Mouse (Mus musculus): ENCODE measurements around the gene Gata3.

DNA sequence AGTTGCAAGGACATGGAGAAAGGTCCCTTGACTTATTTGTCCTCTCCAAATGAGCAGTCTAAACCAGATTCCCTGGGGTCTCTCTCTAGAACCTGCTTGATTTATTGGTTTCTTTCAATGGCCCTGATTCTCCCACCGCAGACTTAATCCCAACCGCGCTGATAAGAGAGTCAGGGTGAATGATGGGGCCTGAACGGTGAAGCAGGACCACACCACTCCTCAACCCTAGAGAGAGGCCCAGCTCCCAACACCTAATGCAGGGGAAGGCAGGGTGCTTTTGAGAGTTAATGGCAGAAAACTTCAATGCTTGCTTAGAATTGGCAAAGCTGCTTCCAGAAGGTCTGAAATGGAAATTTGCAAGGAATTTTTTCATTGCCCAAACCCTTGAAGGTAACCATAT is 14.6 kb downstream of the Gata3 start:
- TF ChIP-seq CTCF (IDR thresholded peaks at IDR 0.05; ENCODE audit: low read depth, low read length) = no peak
- TF ChIP-seq POLR2A (IDR thresholded peaks at IDR 0.05; ENCODE audit: extremely low read depth, insufficient read depth, low read length) = no peak
